Mouse (Mus musculus) thymus, adult 2 months (tissue): ENCODE data around the gene Syf2.

Experiments used
- CTCF ChIP-seq: fragments of 200-500 bp; IDR thresholded peaks from 2 replicates; pipeline ENCODE4 v1.5.1; 2012; ENCODE audit warnings: mild to moderate bottlenecking, control low read depth, low read length, moderate library complexity, borderline replicate concordance; ENCODE audit not compliant: control insufficient read depth, poor library complexity, insufficient read depth; ENCODE audit errors: extremely low read depth
- POLR2A ChIP-seq: fragments of 200-500 bp; IDR thresholded peaks from 2 replicates; pipeline ENCODE4 v1.6.1; 2012; ENCODE audit warnings: mild to moderate bottlenecking, low read length, control low read depth, moderate library complexity; ENCODE audit not compliant: control insufficient read depth, poor library complexity, insufficient read depth; ENCODE audit errors: extremely low read depth

DNA sequence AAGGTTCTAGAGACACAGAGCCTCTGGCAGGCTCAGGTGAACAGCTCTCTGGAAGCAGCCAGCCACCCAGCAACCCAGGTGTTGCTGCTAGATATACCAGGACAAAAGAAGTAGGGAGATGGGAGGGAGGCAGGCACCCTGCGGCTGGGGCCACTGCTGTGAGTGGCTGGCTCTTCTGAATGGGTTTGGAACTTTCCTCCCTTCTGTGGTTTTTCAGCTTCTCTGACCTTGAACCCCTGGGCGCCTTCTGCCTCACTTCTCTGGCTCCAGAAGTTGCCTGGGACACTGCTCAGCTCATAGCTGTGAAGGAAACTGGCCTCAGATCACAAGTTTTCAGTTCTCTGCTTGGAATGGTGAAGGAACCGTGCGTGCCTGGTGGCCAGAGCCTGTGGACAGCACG is 52.4 kb downstream of the Syf2 start:
- TF ChIP-seq CTCF (no peak), POLR2A (no peak)
